Mouse (Mus musculus) layer of hippocampus, adult 2 months (tissue): ENCODE results near the gene Itga11. TPM values are rescaled to one million over a fixed set of nuclear protein-coding genes. Genes with fewer than 3 reads are reported as not detected.
"Not testable (repeated sequence)": the region's sequence is repeated elsewhere in the genome, so short reads cannot be mapped to it uniquely, and the experiment has no call there.

Experiments used
- DNase-seq, 2 experiments: peaks; one replicate each; pipeline ENCODE4 v3.0.0; 2022; ENCODE audit warnings: low spot score in 2 of 2
- H3K27ac ChIP-seq: fragments of 200-600 bp; 2 replicates; pipeline ENCODE4 v1.8.1; 2022
- H3K4me3 ChIP-seq: fragments of 200-600 bp; 2 replicates; pipeline ENCODE4 v1.8.1; 2022; ENCODE audit warnings: mild to moderate bottlenecking
- CTCF ChIP-seq: fragments of 200-600 bp; conservative IDR thresholded peaks from 2 replicates; pipeline ENCODE4 v1.8.1; 2022; ENCODE audit warnings: antibody characterized with exemption, mild to moderate bottlenecking, moderate library complexity
- total RNA-seq, 2 experiments: library from RNA; stranded (reverse); gene quantifications; 2 replicates each; pipeline ENCODE4 v1.2.3; 2021

Itga11 gene
- total RNA-seq, 2 experiments from 2014 or later = 4.5 to 5.3 TPM

GRCm38 (mm10) chr9:62782976-62783781 is 105.6 kb downstream of the Itga11 start:
- Histone ChIP-seq H3K27ac (peak overlapping the region; percentile 97), H3K4me3 (no peak overlapping the region; the same call in 1 of the 2 replicates)
- TF ChIP-seq CTCF = peak; percentile 68
- DNase-seq = peak; percentile 78 to 90

GRCm38 (mm10) chr9:62784233-62784632 is 106.6 kb downstream of the Itga11 start:
- Histone ChIP-seq H3K4me3 (no peak overlapping the region; the same call in 1 of the 2 replicates), H3K27ac (peak overlapping the region; percentile 97)
- no peak for DNase-seq
- TF ChIP-seq CTCF = peak; percentile 49

- H3K4me3 ChIP-seq = no peak overlapping the region
- no peak for TF ChIP-seq CTCF
- no peak for DNase-seq
- H3K27ac ChIP-seq = peak overlapping the region; percentile 57
These were observed 109.1 kb downstream of the Itga11 start for GRCm38 (mm10) chr9:62786721-62787120.

- DNase-seq = no peak
- Histone ChIP-seq H3K4me3 (no peak overlapping the region), H3K27ac (no peak overlapping the region)
- TF ChIP-seq CTCF = no peak
These were observed 112.2 kb downstream of the Itga11 start for GRCm38 (mm10) chr9:62789856-62790255.

- not testable (repeated sequence) for H3K27ac ChIP-seq, DNase-seq, H3K4me3 ChIP-seq
These were observed 121.6 kb downstream of the Itga11 start for GRCm38 (mm10) chr9:62799218-62799617.

- no peak for TF ChIP-seq CTCF
- no peak for DNase-seq
- Histone ChIP-seq H3K27ac (peak overlapping the region; percentile 100), H3K4me3 (peak overlapping the region; percentile 99)
These were observed 132.5 kb downstream of the Itga11 start for GRCm38 (mm10) chr9:62810095-62810494.

- Histone ChIP-seq H3K4me3 (peak overlapping the region; percentile 99), H3K27ac (peak overlapping the region; percentile 100)
- peak in 1 of 2 experiments; percentile 23 for DNase-seq
- no peak; the same call in none of the 2 replicates for TF ChIP-seq CTCF
These were observed 133.2 kb downstream of the Itga11 start for GRCm38 (mm10) chr9:62810543-62811515.

- TF ChIP-seq CTCF = no peak
- Histone ChIP-seq H3K4me3 (peak within 1 kb of the TSS; percentile 99), H3K27ac (peak within 1 kb of the TSS; percentile 100)
- peak; percentile 84 to 88 for DNase-seq
These were observed 134.0 kb downstream of the Itga11 start, which contains the start of gene Fem1b for GRCm38 (mm10) chr9:62811516-62812121. Gene Fem1b, minus strand, starts transcription at chr9:62811934.

GRCm38 (mm10) chr9:62812216-62813049 is 134.8 kb downstream of the Itga11 start:
- H3K27ac ChIP-seq = peak overlapping the region; percentile 100
- DNase-seq = no peak
- H3K4me3 ChIP-seq = peak overlapping the region; percentile 99
- no peak for TF ChIP-seq CTCF

GRCm38 (mm10) chr9:62814751-62815150 is 137.1 kb downstream of the Itga11 start:
- H3K4me3 ChIP-seq = no peak overlapping the region
- no peak overlapping the region for H3K27ac ChIP-seq
- no peak for DNase-seq
- no peak for TF ChIP-seq CTCF

GRCm38 (mm10) chr9:62816323-62817098 is 138.9 kb downstream of the Itga11 start:
- no peak overlapping the region for H3K27ac ChIP-seq
- no peak for DNase-seq
- H3K4me3 ChIP-seq = no peak overlapping the region
- TF ChIP-seq CTCF = no peak
